Mouse (Mus musculus) C2C12 (cell line): ENCODE measurements around the gene Olig1. TPM values are rescaled to one million over a fixed set of nuclear protein-coding genes. Genes with fewer than 3 reads are reported as not detected.

ENCODE experiments used
- H3K27me3 ChIP-seq: one replicate; pipeline ENCODE4 v1.6.1; 2011; ENCODE audit not compliant: control insufficient read depth, insufficient read depth, insufficient read length
- H3K36me3 ChIP-seq: one replicate; pipeline ENCODE4 v1.6.1; 2011; ENCODE audit not compliant: control insufficient read depth, insufficient read depth
- H3K4me3 ChIP-seq: one replicate; pipeline ENCODE4 v1.5.1; 2011; ENCODE audit warnings: mild to moderate bottlenecking, control low read depth; ENCODE audit not compliant: poor library complexity, insufficient read depth, severe bottlenecking
- H3K79me2 ChIP-seq: one replicate; pipeline ENCODE4 v1.6.1; 2011; ENCODE audit not compliant: control insufficient read depth, insufficient read depth
- H3K79me3 ChIP-seq: one replicate; pipeline ENCODE4 v1.6.1; 2011; ENCODE audit warnings: low read depth, control low read depth
- H3ac ChIP-seq: one replicate; pipeline ENCODE3; 2011; ENCODE audit warnings: low read depth; ENCODE audit not compliant: control insufficient read depth, insufficient read length
- CEBPB ChIP-seq: IDR thresholded peaks from one replicate; pipeline ENCODE4 v1.6.1; 2011; ENCODE audit warnings: low read depth, mild to moderate bottlenecking, control low read depth, moderate library complexity
- CTCF ChIP-seq: IDR thresholded peaks from one replicate; pipeline ENCODE4 v1.5.1; 2011; ENCODE audit not compliant: control insufficient read depth, insufficient read depth, insufficient read length
- FOSL1 ChIP-seq: IDR thresholded peaks from one replicate; pipeline ENCODE4 v1.8.0; 2011; ENCODE audit warnings: mild to moderate bottlenecking, low read length; ENCODE audit not compliant: poor library complexity, insufficient read depth, severe bottlenecking
- MAX ChIP-seq: IDR thresholded peaks from one replicate; pipeline ENCODE4 v1.6.1; 2011; ENCODE audit warnings: mild to moderate bottlenecking, control low read depth
- MYOD1 ChIP-seq: IDR thresholded peaks from one replicate; pipeline ENCODE4 v1.6.1; 2011; ENCODE audit warnings: low read depth; ENCODE audit not compliant: control insufficient read depth, insufficient read length
- MYOG ChIP-seq: IDR thresholded peaks from one replicate; pipeline ENCODE4 v1.6.1; 2011; ENCODE audit not compliant: control insufficient read depth, insufficient read length; ENCODE audit errors: extremely low read depth
- USF1 ChIP-seq: IDR thresholded peaks from one replicate; pipeline ENCODE4 v1.6.1; 2011; ENCODE audit warnings: low read depth, mild to moderate bottlenecking, control low read depth, moderate library complexity
- long read RNA-seq, 2 experiments: library from polyadenylated mRNA; unstranded; transcript quantifications; one replicate each; pipeline ENCODE4 v2.0.0; 2019 to 2020
- polyA plus RNA-seq: library from polyadenylated mRNA; unstranded; fragments of >200 nt; fragmentation: generic; extraction: Trizol; gene quantifications from one replicate; pipeline ENCODE4 v1.2.1, GENCODE M21; 2012; ENCODE audit warnings: missing spikeins

Gene Olig1
- not detected for polyA plus RNA-seq
- long read RNA-seq, experiment 1: 0 reads
- long read RNA-seq, experiment 2: 0 reads

DNA sequence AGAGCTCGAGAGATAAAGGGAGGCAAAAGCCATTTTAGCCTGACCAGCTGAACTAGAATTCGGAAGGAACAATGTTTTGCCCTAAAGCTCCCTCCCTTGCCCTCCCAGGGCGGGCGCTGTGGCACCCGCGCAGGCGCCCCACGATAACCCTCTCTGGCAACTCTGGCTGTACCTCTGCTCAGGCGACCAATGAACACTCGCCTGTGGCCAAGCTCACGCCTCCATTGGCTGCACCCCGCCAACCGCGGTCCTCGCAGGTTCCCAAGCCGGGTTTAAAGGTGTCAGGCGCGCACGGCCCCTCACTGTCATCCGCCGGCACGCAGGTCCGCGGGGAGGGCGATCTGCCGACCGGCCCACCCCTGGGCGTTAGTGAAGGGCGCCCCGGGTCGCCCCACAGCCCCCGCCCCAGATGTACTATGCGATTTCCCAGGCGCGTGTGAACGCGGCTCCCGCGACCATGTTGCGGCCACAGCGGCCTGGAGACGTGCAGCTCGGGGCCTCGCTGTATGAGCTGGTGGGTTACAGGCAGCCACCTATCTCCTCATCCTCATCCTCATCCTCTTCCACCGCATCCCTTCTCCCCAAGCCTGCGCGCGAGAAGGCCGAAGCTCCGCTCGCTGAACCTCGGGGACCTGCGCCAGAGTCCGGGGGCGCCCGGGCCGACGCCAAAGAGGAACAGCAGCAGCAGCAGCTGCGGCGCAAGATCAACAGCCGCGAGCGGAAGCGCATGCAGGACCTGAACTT is at the start of gene Olig1:
Olig1 (plus strand) TSS at position 305 of the 744 bp plus-strand sequence.
- no peak for TF ChIP-seq MYOG
- TF ChIP-seq CTCF: no peak
- TF ChIP-seq MYOD1: no peak
- TF ChIP-seq FOSL1: no peak
- no peak for TF ChIP-seq CEBPB
- no peak for TF ChIP-seq MAX
- TF ChIP-seq USF1: no peak
- Histone ChIP-seq H3K79me2 (no peaks in the 10 kb centered on the region), H3K4me3 (no peak within 1 kb of the TSS), H3K27me3 (peaks cover 66% of the 10 kb centered on the region), H3K36me3 (no peaks in the 10 kb centered on the region), H3K79me3 (no peaks in the 10 kb centered on the region), H3ac (no peak within 1 kb of the TSS)

DNA sequence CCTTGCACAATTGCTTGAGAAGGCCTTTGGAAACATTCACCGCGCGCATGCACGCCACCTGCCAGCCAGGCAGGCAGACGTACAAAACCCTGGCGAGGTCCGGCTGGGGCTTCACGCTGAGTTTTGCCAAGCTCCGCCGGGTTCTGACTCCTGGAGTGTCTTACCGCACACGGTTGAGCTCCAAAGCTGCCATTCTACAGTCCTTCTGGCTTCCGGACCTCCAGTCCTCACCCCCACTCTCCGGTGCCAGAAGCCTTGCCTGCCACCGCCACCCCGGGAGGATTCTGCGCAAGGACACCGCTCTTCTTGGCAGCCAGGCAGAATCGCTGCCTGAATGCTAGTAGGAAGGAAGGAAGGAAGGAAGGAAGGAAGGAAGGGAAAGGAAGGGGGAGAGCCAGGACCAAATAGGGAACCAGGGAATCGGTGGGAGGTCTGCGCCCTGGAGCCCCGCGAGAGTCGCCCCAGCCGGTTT is 47.4 kb upstream of the Olig1 start:
- H3K4me3 ChIP-seq: no peak overlapping the region
- no peak for TF ChIP-seq MYOG
- no peak for TF ChIP-seq MYOD1
- H3K79me2 ChIP-seq: no peaks in the 10 kb centered on the region

DNA sequence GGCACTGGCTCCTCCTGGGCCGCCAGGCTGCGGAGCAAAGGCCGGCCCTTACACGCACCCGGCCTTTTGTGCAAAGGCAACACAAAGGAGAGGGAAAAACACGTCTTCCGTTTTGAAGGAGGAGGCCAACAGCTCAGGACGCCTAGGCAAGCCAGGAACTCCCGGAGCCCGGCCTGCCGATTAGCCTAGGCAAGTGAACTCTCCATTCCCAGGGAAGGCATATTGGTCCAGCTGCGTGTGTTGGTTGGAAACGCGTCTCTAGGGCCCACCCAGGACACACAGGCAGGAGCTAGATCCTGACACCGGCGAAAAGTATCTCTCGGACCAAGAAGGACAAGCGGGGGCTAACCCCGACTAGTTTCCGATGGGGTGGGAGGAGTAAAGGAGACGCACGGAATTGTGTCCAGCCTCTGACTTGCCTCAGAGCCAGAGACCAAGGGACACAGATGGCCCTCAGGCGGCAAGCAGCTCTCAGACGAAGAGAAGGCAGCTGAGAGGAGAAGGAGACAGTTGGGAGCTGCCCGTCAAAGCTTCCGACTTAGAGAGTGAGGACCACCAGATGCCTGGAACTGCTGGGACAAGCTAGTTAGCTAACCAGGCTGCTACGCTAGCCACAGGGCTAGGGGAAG is 46.8 kb upstream of the Olig1 start:
- no peak overlapping the region for H3ac ChIP-seq
- peaks cover 94% of the 10 kb centered on the region for H3K27me3 ChIP-seq
- no peak overlapping the region for H3K4me3 ChIP-seq

More for the DNA sequence above, 47.4 kb upstream of the Olig1 start:
- no peaks in the 10 kb centered on the region for H3K79me3 ChIP-seq
- H3K36me3 ChIP-seq: no peaks in the 10 kb centered on the region
- H3K27me3 ChIP-seq: peaks cover 88% of the 10 kb centered on the region
- no peak overlapping the region for H3ac ChIP-seq

DNA sequence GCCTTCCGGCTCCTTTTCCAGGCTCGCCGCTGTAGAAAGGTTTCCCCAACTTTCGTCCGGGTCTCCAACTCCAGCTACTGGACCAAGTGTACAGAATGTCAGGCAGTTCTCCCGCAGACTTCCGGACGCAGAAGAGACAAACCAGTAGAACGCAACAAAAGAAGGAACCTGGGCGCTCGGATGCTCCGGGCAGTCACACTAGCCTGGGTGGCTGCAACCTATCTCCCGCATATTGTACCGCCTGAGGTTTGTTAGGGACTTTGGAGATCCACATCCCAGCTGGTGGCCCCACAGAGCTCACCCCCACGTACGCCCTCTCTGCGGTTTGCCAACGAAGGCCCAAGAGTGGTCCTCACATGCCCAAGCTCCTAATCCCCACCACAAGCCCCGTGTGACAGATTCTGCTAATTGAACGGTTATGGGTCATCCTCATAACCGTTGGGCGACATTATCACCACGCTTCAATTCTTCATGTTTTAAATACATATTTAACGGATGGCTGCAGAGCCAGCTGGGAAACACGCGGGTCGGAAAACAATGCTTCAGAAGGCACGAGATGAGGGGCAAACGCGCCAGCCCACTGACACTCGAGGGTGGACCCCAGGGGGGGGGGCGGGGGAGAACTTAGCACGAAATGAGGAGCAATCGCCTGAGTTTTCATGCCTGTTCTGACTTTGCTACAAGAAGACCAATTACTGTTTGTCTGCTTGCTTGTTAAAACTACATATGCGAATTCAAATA is 46.1 kb upstream of the Olig1 start:
- Histone ChIP-seq H3ac (no peak overlapping the region), H3K79me3 (no peaks in the 10 kb centered on the region), H3K79me2 (no peaks in the 10 kb centered on the region), H3K27me3 (peaks cover 98% of the 10 kb centered on the region), H3K4me3 (no peak overlapping the region), H3K36me3 (no peaks in the 10 kb centered on the region)
- TF ChIP-seq USF1 (no peak), CEBPB (no peak), FOSL1 (no peak), MYOD1 (no peak), CTCF (no peak), MAX (no peak), MYOG (no peak)

More for the DNA sequence above, 46.8 kb upstream of the Olig1 start:
- no peak for TF ChIP-seq FOSL1
- TF ChIP-seq USF1: no peak
- no peak for TF ChIP-seq CEBPB
- no peak for TF ChIP-seq MYOG
- TF ChIP-seq MAX: no peak
- no peak for TF ChIP-seq CTCF
- TF ChIP-seq MYOD1: no peak
- no peaks in the 10 kb centered on the region for H3K36me3 ChIP-seq
- no peaks in the 10 kb centered on the region for H3K79me2 ChIP-seq
- no peaks in the 10 kb centered on the region for H3K79me3 ChIP-seq

DNA sequence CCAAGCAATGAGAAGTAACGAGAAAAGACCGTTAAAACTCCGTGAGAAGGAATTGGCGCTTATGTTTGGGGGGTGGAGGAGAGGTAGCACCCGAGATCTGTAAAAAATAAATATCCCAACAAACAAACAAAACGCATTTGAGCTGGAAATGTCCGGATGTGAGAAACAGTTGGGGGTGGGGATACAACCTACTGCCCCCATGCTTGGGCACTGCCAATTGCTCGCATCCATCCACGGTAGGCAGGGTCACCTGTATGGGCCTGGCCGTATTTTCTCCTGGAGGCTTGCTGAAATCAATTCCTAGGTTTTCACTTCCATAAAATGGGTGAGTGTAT is 45.5 kb upstream of the Olig1 start:
- peaks cover 100% of the 10 kb centered on the region for H3K27me3 ChIP-seq
- no peak overlapping the region for H3ac ChIP-seq
- H3K36me3 ChIP-seq: no peaks in the 10 kb centered on the region
- no peak overlapping the region for H3K4me3 ChIP-seq
- H3K79me3 ChIP-seq: no peaks in the 10 kb centered on the region
- H3K79me2 ChIP-seq: no peaks in the 10 kb centered on the region
- TF ChIP-seq CTCF: no peak
